Mouse (Mus musculus): ENCODE measurements around the gene Dpf3.

DNA sequence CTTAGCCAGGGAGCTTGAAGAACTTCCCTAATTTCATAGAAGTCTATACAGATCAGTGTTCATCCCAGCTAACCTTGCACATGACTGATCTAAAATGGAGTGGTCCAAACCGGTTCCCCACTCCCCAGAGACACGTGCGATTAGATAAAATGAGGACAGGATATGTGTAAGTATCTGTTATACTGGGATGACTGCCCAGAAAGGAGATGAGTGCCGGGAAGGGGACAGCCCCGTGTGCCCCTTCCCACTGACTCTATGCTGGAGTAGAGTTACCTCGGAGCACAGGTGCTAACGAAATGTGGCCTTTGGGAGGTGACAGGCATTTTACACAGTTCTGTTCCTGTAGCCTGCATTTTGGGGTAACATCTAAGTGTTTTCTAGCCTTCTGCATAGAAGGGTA is 15.8 kb downstream of the Dpf3 start:
- no peak for TF ChIP-seq USF1 (IDR thresholded peaks at IDR 0.05; ENCODE audit: low read depth)
- no peak for TF ChIP-seq POLR2A (IDR thresholded peaks at IDR 0.05; ENCODE audit: insufficient read length, low read depth)
